Mouse (Mus musculus): ENCODE measurements around the gene Smarca2. TPM values are rescaled to one million over a fixed set of nuclear protein-coding genes. Genes with fewer than 3 reads are reported as not detected.

The Smarca2 gene
- polyA plus RNA-seq, 1 experiment from 2014 or later: 66.1 TPM

DNA sequence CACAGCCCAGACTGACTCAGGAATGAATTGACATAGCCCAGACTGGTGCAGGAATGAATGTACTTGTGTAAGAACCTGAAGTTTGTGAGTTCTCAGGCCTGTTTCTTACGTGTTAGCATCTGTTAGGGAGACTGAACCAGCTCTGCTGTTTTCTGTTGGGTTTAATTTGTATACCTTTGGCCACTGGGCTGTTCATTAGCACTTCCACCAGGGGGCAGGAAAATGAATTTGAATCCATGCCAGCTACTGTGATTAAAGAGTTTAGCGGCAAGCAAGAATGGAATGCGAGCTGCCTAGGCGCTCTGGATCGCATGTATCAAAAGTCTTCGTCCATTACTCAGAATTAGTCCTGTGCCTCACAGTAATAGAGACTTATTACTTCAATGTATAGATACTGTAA lies 113.4 kb downstream of the Smarca2 start:
- Histone ChIP-seq H3K4me3 (ENCODE audit: low read depth, low read length) (no peak overlapping the region), H3K27ac (ENCODE audit: low read length) (no peak overlapping the region), H3K36me3 (ENCODE audit: control insufficient read depth, insufficient read depth, low read length) (peaks cover 5% of the 10 kb centered on the region), H3K4me2 (replicated peaks; ENCODE audit: low read depth, low read length) (no peak overlapping the region), H3K9ac (replicated peaks; ENCODE audit: low read depth, low read length) (no peak overlapping the region), H3K4me1 (ENCODE audit: control insufficient read depth, insufficient read depth, low read length) (no peaks in the 10 kb centered on the region; the same call in 1 of the 2 replicates), H3K9me3 (ENCODE audit: control insufficient read depth, low read depth, low read length) (no peaks in the 10 kb centered on the region), H3K27me3 (ENCODE audit: control insufficient read depth, insufficient read depth, low read length) (no peaks in the 10 kb centered on the region)
- WGBS: 18% methylated on average over 6 of the region's 6 CpGs
- ATAC-seq (ENCODE audit: insufficient number of reproducible peaks, insufficient read depth, low FRiP score, low read depth): no peak

DNA sequence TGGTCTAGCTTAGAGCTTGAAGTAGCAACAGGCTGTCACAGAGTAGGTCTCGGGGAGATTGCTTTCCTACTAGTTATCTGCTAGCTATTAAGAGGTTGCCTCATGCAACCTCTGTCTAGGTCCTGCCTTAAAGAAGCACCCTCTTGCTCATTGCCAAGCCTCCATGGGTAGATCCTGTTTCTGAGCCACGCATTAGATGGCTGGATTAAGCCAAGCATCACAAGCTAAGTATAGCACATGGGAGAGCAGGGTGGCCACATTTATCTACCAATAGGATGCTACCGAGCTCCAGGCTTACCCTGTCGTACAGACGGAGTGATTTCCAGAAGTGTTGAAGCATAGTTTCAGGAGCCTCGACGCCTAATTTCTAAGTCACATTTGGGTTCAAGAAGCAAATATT lies 114.3 kb downstream of the Smarca2 start:
- no peak overlapping the region for H3K4me2 ChIP-seq (replicated peaks; ENCODE audit: low read depth, low read length)
- 93% methylated on average over 7 of the region's 7 CpGs for WGBS
- peaks cover 5% of the 10 kb centered on the region for H3K36me3 ChIP-seq (ENCODE audit: control insufficient read depth, insufficient read depth, low read length)

DNA sequence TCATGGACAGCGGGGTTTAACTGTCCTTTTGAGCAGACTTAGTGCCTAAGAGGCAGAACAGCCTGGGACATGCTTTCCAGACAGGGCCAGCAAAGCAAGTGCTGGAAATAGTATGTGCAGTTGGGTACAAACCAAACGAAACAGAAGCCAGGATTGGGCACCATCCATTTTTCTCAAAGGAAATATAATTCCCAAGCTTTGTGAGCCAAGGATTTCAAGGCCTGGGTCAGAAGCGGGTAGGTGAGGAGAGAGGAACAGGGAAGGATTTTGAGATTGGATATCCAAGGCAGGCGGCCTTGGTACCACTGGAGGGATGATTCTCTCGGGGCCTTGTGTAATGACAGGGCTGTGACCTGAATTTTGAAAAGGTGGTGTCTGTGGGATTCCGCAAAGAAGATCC lies 116.9 kb downstream of the Smarca2 start:
- Histone ChIP-seq H3K4me1 (ENCODE audit: control insufficient read depth, insufficient read depth, low read length) (no peaks in the 10 kb centered on the region; the same call in 1 of the 2 replicates), H3K27ac (ENCODE audit: low read length) (no peak overlapping the region), H3K27me3 (ENCODE audit: control insufficient read depth, insufficient read depth, low read length) (no peaks in the 10 kb centered on the region), H3K9ac (replicated peaks; ENCODE audit: low read depth, low read length) (no peak overlapping the region), H3K9me3 (ENCODE audit: control insufficient read depth, low read depth, low read length) (no peaks in the 10 kb centered on the region), H3K4me3 (ENCODE audit: low read depth, low read length) (no peak overlapping the region), H3K36me3 (ENCODE audit: control insufficient read depth, insufficient read depth, low read length) (peaks cover 4% of the 10 kb centered on the region), H3K4me2 (replicated peaks; ENCODE audit: low read depth, low read length) (no peak overlapping the region)
- ATAC-seq (ENCODE audit: insufficient number of reproducible peaks, insufficient read depth, low FRiP score, low read depth): no peak
- WGBS: 92% methylated on average over 6 of the region's 6 CpGs

More for the DNA sequence above, 114.3 kb downstream of the Smarca2 start:
- Histone ChIP-seq H3K4me1 (ENCODE audit: control insufficient read depth, insufficient read depth, low read length) (no peaks in the 10 kb centered on the region; the same call in 1 of the 2 replicates), H3K9me3 (ENCODE audit: control insufficient read depth, low read depth, low read length) (no peaks in the 10 kb centered on the region), H3K27ac (ENCODE audit: low read length) (no peak overlapping the region), H3K4me3 (ENCODE audit: low read depth, low read length) (no peak overlapping the region), H3K9ac (replicated peaks; ENCODE audit: low read depth, low read length) (no peak overlapping the region), H3K27me3 (ENCODE audit: control insufficient read depth, insufficient read depth, low read length) (no peaks in the 10 kb centered on the region)
- ATAC-seq (ENCODE audit: insufficient number of reproducible peaks, insufficient read depth, low FRiP score, low read depth): no peak

DNA sequence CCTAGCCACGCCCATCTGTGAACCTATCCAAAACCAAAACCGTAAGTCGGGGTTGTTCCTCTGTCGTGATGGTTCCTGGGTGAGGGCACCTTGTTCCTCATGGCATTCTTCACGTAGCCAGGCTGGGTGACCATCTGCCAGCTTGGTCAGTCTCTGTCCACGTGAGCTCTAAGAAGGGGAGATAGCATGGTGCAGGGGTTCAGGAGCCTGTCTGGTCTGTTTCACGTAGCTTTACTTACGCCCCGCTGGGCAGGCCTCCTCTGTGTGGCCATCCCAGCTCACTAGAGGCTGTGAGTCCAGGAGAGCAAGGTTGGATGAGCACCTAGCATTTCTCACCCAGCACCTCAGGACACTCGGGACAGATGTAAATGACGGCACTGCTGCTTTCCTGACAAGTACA lies 119.0 kb downstream of the Smarca2 start:
- Histone ChIP-seq H3K36me3 (ENCODE audit: control insufficient read depth, insufficient read depth, low read length) (no peaks in the 10 kb centered on the region; the same call in none of the 2 replicates), H3K27me3 (ENCODE audit: control insufficient read depth, insufficient read depth, low read length) (no peaks in the 10 kb centered on the region), H3K27ac (ENCODE audit: low read length) (no peak overlapping the region), H3K4me1 (ENCODE audit: control insufficient read depth, insufficient read depth, low read length) (no peaks in the 10 kb centered on the region), H3K4me2 (replicated peaks; ENCODE audit: low read depth, low read length) (no peak overlapping the region), H3K4me3 (ENCODE audit: low read depth, low read length) (no peak overlapping the region), H3K9ac (replicated peaks; ENCODE audit: low read depth, low read length) (no peak overlapping the region), H3K9me3 (ENCODE audit: control insufficient read depth, low read depth, low read length) (no peaks in the 10 kb centered on the region)
- WGBS: 90% methylated on average over 11 of the region's 11 CpGs
- ATAC-seq (ENCODE audit: insufficient number of reproducible peaks, insufficient read depth, low FRiP score, low read depth): no peak

DNA sequence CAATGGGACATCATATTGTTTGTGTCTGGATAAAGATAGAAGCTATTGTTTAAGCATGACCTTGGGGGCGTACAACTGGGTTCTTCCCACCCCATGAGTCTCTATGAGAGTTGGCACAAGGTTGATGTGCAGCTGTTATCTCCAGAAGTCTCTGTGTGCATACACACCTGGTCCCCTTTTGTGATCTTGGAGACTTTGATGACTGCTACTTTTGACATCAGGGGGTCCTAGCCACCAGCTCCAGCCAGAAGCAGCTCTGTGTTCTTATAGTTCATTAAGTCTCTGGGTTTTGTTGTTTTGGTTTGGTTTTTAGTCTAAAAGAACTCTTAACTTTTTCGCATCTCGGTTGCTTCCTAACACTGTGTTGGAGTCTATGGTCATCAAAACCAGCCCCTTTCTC lies 119.8 kb downstream of the Smarca2 start:
- Histone ChIP-seq H3K9ac (replicated peaks; ENCODE audit: low read depth, low read length) (no peak overlapping the region), H3K4me1 (ENCODE audit: control insufficient read depth, insufficient read depth, low read length) (no peaks in the 10 kb centered on the region), H3K27me3 (ENCODE audit: control insufficient read depth, insufficient read depth, low read length) (no peaks in the 10 kb centered on the region), H3K36me3 (ENCODE audit: control insufficient read depth, insufficient read depth, low read length) (no peaks in the 10 kb centered on the region; the same call in none of the 2 replicates), H3K27ac (ENCODE audit: low read length) (no peak overlapping the region), H3K4me3 (ENCODE audit: low read depth, low read length) (no peak overlapping the region), H3K4me2 (replicated peaks; ENCODE audit: low read depth, low read length) (no peak overlapping the region), H3K9me3 (ENCODE audit: control insufficient read depth, low read depth, low read length) (no peaks in the 10 kb centered on the region)
- WGBS: 94% methylated on average over 3 of the region's 3 CpGs
- no peak for ATAC-seq (ENCODE audit: insufficient number of reproducible peaks, insufficient read depth, low FRiP score, low read depth)

DNA sequence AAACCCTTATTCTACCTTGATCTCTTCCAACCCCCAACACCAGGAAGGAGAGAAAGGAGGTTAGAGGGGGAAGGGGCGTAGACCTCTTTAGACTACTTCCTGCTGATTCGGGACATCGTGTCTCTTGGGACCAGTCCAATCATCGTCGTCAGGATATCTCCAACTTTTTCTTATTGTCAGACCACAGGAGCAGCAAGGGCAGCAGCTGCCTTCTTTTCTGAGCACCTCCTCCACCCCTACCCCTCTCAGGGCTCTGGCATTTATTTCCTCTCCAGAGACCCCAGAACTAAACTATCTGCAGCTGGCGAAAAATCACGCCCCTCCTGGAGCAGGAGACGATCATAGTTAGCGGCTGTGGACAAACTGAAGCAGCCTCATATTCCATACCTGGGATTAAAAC lies 122.9 kb downstream of the Smarca2 start:
- no peak overlapping the region for H3K9ac ChIP-seq (replicated peaks; ENCODE audit: low read depth, low read length)
- H3K27ac ChIP-seq (ENCODE audit: low read length): no peak overlapping the region
- H3K4me1 ChIP-seq (ENCODE audit: control insufficient read depth, insufficient read depth, low read length): 0 out of 2 replicates have a peak, but pooled peaks cover 5% of the 10 kb centered on the region
- WGBS: 71% methylated on average over 9 of the region's 9 CpGs
- H3K4me3 ChIP-seq (ENCODE audit: low read depth, low read length): no peak overlapping the region
- no peaks in the 10 kb centered on the region for H3K9me3 ChIP-seq (ENCODE audit: control insufficient read depth, low read depth, low read length)
- no peaks in the 10 kb centered on the region for H3K27me3 ChIP-seq (ENCODE audit: control insufficient read depth, insufficient read depth, low read length)
- H3K4me2 ChIP-seq (replicated peaks; ENCODE audit: low read depth, low read length): no peak overlapping the region
- H3K36me3 ChIP-seq (ENCODE audit: control insufficient read depth, insufficient read depth, low read length): no peaks in the 10 kb centered on the region; the same call in 1 of the 2 replicates
- no peak for ATAC-seq (ENCODE audit: insufficient number of reproducible peaks, insufficient read depth, low FRiP score, low read depth)

DNA sequence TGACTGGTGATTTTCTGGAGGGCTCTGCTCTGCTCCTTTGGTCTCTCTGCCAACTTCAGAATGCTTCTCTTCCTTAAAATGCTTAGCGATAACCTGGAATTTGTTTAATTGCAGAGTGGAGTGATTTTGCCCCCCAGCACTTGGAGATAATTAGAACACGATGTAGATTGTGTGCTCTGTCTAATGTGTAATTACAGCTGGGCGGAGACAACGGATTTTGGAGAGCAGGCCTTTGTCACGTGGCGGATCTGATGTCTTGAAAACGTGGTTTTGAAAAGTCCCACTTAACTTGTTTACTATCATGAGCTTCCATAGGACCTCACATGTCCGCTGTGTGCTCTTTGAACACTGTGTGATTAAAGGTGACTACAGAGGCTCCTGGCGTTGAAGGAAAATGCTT lies 125.6 kb downstream of the Smarca2 start:
- no peaks in the 10 kb centered on the region for H3K9me3 ChIP-seq (ENCODE audit: control insufficient read depth, low read depth, low read length)
- WGBS: 75% methylated on average over 9 of the region's 9 CpGs
- H3K9ac ChIP-seq (replicated peaks; ENCODE audit: low read depth, low read length): no peak overlapping the region
- H3K36me3 ChIP-seq (ENCODE audit: control insufficient read depth, insufficient read depth, low read length): no peaks in the 10 kb centered on the region
- no peak overlapping the region for H3K4me2 ChIP-seq (replicated peaks; ENCODE audit: low read depth, low read length)
- no peak overlapping the region for H3K27ac ChIP-seq (ENCODE audit: low read length)
- H3K27me3 ChIP-seq (ENCODE audit: control insufficient read depth, insufficient read depth, low read length): no peaks in the 10 kb centered on the region
- H3K4me1 ChIP-seq (ENCODE audit: control insufficient read depth, insufficient read depth, low read length): 0 out of 2 replicates have a peak, but pooled peaks cover 9% of the 10 kb centered on the region
- H3K4me3 ChIP-seq (ENCODE audit: low read depth, low read length): no peak overlapping the region
- no peak for ATAC-seq (ENCODE audit: insufficient number of reproducible peaks, insufficient read depth, low FRiP score, low read depth)

DNA sequence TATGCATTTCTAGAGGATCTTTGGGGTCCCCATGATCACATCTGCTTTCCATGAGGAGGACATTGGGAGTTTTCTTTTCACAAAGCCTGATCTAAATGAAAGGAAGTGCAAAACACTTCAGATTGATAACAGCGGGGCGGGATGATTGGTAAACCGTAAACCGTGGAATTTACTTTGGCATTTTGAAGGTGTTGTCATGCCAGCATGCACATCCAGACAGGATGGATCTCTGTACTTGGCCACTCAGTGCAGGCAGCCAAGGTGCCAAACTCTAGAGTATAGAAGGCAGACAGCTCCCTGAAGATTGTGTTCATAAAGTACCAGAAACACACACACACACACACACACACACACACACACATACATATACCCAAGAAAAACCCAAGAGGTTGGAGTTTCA lies 126.3 kb downstream of the Smarca2 start:
- H3K27me3 ChIP-seq (ENCODE audit: control insufficient read depth, insufficient read depth, low read length): no peaks in the 10 kb centered on the region
- no peaks in the 10 kb centered on the region for H3K36me3 ChIP-seq (ENCODE audit: control insufficient read depth, insufficient read depth, low read length)
- 81% methylated on average over 4 of the region's 4 CpGs for WGBS
- 0 out of 2 replicates have a peak, but pooled peaks cover 9% of the 10 kb centered on the region for H3K4me1 ChIP-seq (ENCODE audit: control insufficient read depth, insufficient read depth, low read length)
- H3K4me3 ChIP-seq (ENCODE audit: low read depth, low read length): no peak overlapping the region
- no peaks in the 10 kb centered on the region for H3K9me3 ChIP-seq (ENCODE audit: control insufficient read depth, low read depth, low read length)
- no peak overlapping the region for H3K9ac ChIP-seq (replicated peaks; ENCODE audit: low read depth, low read length)
- H3K4me2 ChIP-seq (replicated peaks; ENCODE audit: low read depth, low read length): no peak overlapping the region
- no peak overlapping the region for H3K27ac ChIP-seq (ENCODE audit: low read length)
- no peak for ATAC-seq (ENCODE audit: insufficient number of reproducible peaks, insufficient read depth, low FRiP score, low read depth)

DNA sequence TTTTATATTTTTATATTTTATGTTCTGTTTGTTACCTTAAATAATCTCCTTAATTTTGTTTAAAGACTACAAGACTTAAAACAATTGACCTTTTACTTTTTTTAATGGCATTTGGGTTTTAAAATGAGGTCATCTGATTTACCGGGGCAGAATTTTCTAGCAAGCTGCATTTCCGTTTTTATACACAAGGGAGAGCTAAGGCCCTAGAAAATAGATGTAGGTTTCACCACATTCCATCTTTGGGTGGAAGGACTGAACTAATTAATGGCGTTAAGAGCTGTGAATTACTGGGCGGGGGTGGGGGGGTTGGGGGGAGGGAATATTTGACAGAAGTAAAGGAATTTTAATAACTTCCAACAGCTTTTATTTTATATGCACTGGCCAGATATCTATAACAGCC lies 127.0 kb downstream of the Smarca2 start:
- 3% methylated on average over 4 of the region's 4 CpGs for WGBS
- ATAC-seq (ENCODE audit: insufficient number of reproducible peaks, insufficient read depth, low FRiP score, low read depth): no peak
- Histone ChIP-seq H3K27me3 (ENCODE audit: control insufficient read depth, insufficient read depth, low read length) (no peaks in the 10 kb centered on the region), H3K4me3 (ENCODE audit: low read depth, low read length) (no peak overlapping the region), H3K9me3 (ENCODE audit: control insufficient read depth, low read depth, low read length) (no peaks in the 10 kb centered on the region), H3K27ac (ENCODE audit: low read length) (no peak overlapping the region), H3K36me3 (ENCODE audit: control insufficient read depth, insufficient read depth, low read length) (no peaks in the 10 kb centered on the region), H3K4me1 (ENCODE audit: control insufficient read depth, insufficient read depth, low read length) (0 out of 2 replicates have a peak, but pooled peaks cover 9% of the 10 kb centered on the region), H3K4me2 (replicated peaks; ENCODE audit: low read depth, low read length) (no peak overlapping the region), H3K9ac (replicated peaks; ENCODE audit: low read depth, low read length) (no peak overlapping the region)

All from stomach, embryonic 14.5 days (tissue).